Mouse (Mus musculus) kidney, adult 11 months (tissue): ENCODE measurements around the gene Sf3b3.

ENCODE experiments used
- DNase-seq: peaks from one replicate; pipeline ENCODE4 v3.0.0; 2022

Sf3b3 gene

DNA sequence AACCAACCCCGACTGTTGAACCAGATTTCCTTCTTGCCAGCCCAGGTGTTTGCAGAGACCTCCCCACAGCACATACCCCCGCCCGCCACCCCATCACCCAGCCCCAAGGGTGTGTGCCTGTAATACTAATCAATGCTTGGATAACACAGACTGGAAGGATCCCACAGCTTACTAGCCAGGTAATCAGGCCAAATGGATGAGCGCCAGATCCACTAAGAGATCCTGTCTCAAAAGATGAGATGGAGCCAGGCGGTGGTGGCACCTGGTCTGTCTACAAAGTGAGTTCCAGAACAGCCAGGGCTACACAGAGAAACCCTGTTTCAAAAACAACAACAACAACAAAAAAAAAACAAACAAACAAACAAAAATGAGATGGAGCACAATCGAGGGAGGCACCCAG, 79.3 kb downstream of the Sf3b3 start:
- no peak for DNase-seq

DNA sequence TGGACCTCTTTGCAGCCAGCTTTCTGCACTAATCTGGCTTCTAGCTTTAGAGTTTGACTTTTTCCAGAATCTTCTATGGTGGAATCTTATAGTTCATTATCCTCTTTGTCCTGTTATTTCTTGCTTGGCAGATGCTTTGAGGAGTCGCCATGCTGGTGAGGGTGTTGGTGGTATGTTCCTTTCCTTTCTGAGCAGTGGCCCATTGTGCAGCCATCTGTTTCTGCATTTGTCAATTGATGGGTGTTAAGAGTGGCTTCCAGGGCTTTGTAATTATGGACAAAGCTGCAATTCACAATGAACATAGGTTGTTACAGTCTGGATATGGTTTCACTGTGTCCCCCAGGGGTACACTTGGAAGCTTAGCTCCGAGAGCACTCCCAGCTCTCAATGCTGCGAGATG, 81.9 kb downstream of the Sf3b3 start:
- no peak for DNase-seq

DNA sequence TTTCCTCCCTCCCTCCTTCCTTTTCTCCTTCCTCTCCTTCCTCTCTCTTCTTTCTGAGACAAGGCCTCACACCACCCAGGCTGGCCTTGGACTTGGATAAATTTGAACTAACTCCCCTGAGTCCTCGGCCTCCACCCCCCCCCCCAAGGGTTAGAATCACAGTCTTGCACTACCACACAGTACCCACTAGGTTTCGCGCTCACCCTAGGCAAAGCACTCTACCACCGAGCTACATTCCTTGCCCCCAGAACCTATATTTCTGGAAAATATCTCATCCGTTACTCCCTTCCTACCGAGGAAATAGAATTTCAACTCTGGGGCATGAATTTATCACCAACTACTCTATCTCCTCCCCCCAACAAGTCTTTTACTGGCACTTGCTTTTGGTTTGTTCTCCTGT, 84.6 kb downstream of the Sf3b3 start:
- no peak for DNase-seq

DNA sequence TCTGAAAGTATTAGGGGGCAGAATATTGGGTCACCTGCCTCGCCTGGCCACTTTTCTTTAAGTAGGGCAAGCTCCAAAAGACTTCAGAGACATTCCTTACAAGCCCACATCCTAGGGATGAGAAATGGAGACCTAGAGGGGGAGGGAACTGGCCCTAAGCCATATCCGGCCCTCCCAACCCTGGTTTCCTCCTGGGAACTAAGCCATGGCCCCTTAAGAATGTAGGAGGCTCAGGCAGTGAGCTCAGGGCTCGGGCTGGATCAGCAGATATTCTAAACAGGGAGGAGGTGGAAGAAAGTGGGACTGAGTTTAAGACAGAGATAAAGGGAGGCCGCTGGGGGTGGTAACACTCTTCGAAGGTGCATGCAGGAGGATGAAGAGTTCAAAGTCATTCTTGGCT, 85.4 kb downstream of the Sf3b3 start:
- peak; percentile 78 for DNase-seq

DNA sequence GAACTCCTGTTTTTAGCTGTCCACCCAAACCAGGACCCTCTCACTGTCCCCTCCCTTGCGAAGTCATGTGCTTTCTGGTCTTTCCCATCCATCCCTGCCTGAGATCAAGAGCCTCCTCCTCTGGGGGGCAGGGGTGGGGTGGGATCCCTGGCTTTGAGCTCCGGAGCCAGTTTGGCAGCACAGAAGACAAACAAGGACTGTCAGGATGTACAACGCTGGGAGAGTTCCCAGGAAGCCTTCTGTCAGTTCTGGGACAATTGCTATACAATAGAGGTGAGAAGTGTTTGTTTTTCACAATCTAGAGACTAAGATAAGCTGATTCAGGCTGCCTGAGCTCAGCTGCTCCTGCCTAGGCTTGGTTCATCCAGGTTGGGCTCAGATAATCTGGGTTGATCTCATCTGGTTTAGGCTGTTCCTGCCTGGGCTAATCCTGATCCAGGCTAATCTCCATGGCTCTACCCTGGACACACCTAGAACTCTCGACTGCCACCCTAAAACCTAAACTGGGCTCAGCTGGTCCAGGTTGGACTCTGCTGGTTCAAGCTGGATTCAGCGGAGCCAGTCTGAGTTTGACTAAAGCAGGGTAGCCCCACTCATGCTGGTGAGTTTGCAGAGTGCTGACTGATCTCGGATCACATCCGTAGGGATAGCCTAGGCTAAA, 86.2 kb downstream of the Sf3b3 start:
- no peak for DNase-seq
